Mouse (Mus musculus): ENCODE data around the gene Zfp106. TPM values are rescaled to one million over a fixed set of nuclear protein-coding genes. Genes with fewer than 3 reads are reported as not detected.
"Not testable (repeated sequence)": the region's sequence is repeated elsewhere in the genome, so short reads cannot be mapped to it uniquely, and the experiment has no call there.

The Zfp106 gene
- polyA plus RNA-seq, 1 experiment, result 19.7 TPM

GRCm38 (mm10) chr2:120566886-120567797 is 3.5 kb upstream of the Zfp106 start, which contains the start of gene Snap23:
Snap23 (plus strand) TSS chr2:120567671.
- Histone ChIP-seq H3K27ac (ENCODE audit: control insufficient read depth, insufficient read depth, low read depth, low read length) (peak within 1 kb of the TSS; percentile 90), H3K36me3 (ENCODE audit: control insufficient read depth, insufficient read depth, low read length) (no peaks in the 10 kb centered on the region), H3K27me3 (ENCODE audit: control insufficient read depth, insufficient read depth, low read length) (no peaks in the 10 kb centered on the region), H3K4me3 (ENCODE audit: control insufficient read depth, low read depth, low read length) (peak within 1 kb of the TSS; percentile 86), H3K4me1 (ENCODE audit: control insufficient read depth, insufficient read depth, low read length) (peaks cover 2% of the 10 kb centered on the region)
- TF ChIP-seq POLR2A (IDR thresholded peaks at IDR 0.05; ENCODE audit: control insufficient read depth, low read depth, low read length), result peak; percentile 94
- TF ChIP-seq CTCF (IDR thresholded peaks at IDR 0.05; ENCODE audit: control insufficient read depth, insufficient read depth, insufficient replicate concordance, low read depth, low read length), result no peak

DNA sequence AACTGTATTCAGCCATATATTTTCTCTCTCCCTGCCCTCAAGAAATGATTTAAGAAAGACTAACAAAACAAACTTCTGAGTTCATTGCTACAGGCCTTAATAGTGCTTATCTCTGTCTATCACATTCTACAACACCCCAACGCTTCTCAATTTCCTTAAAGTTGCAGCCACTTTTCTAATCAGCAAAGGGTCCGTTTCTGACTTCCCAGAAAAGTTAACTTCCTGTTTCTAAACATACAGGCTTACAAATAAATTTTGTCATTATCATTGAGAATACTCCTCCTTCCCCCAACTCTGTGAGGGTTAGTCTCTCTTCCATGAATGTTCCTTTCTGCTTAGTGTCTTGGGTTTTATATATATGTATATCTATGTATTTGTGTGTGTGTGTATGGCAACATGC is 1.7 kb upstream of the Zfp106 start:
- H3K4me1 ChIP-seq (ENCODE audit: control insufficient read depth, insufficient read depth, low read length), result peaks cover 2% of the 10 kb centered on the region
- no peak for TF ChIP-seq CTCF (IDR thresholded peaks at IDR 0.05; ENCODE audit: control insufficient read depth, insufficient read depth, insufficient replicate concordance, low read depth, low read length)
- no peak for TF ChIP-seq POLR2A (IDR thresholded peaks at IDR 0.05; ENCODE audit: control insufficient read depth, low read depth, low read length)
- no peaks in the 10 kb centered on the region for H3K36me3 ChIP-seq (ENCODE audit: control insufficient read depth, insufficient read depth, low read length)
- H3K4me3 ChIP-seq (ENCODE audit: control insufficient read depth, low read depth, low read length), result no peak overlapping the region; the same call in 1 of the 2 replicates
- H3K27me3 ChIP-seq (ENCODE audit: control insufficient read depth, insufficient read depth, low read length), result no peaks in the 10 kb centered on the region
- no peak overlapping the region for H3K27ac ChIP-seq (ENCODE audit: control insufficient read depth, insufficient read depth, low read depth, low read length)

DNA sequence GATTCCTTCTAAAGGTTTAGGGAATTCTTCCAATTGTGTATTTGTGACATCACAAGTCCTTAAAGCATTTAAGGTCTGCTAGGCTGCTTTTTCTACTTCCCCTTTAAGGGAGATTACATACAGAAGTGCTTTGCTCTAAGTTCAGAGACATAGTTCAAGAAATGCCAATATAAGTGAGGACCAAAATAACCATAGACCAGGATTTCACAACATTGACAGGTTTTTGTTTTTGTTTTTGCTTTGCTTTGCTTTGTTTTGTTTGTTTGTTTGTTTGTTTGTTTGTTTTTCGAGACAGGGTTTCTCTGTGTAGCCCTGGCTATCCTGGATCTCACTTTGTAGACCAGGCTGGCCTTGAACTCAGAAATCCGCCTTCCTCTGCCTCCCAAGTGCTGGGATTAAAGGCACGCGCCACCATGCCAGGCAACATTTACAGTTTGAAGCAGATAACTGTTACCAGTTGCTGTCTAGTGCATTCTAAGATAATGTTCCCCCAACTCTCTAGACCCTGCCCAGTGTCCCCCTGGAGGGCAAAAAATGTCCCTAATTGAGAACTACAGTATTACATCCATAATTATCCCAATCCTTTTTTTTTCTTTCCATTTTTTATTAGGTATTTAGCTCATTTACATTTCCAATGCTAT is 1.0 kb upstream of the Zfp106 start:
- H3K27ac ChIP-seq (ENCODE audit: control insufficient read depth, insufficient read depth, low read depth, low read length); H3K36me3 ChIP-seq (ENCODE audit: control insufficient read depth, insufficient read depth, low read length); H3K27me3 ChIP-seq (ENCODE audit: control insufficient read depth, insufficient read depth, low read length); H3K4me1 ChIP-seq (ENCODE audit: control insufficient read depth, insufficient read depth, low read length): not testable (repeated sequence)
- peak overlapping the region; percentile 33 for H3K4me3 ChIP-seq (ENCODE audit: control insufficient read depth, low read depth, low read length)

DNA sequence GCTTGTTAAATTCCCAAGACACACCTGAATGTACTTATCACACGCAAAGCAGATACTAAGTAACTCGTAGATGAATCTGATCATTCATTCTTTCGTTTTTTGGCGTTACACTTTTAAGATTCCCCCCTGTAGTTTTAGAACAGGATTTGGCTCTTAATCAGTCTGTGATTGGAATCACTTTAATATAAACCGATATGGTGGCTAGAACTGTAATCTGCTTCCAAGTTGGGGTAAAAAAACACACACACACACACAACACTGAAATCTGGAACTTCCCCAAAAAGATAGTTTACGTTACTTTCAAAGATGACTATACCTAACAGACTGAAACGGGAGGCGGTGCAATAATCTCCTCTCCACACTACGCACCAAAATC is 796 bp downstream of the Zfp106 start:
- H3K27ac ChIP-seq (ENCODE audit: control insufficient read depth, insufficient read depth, low read depth, low read length), result peak overlapping the region; percentile 93; the same call in 1 of the 2 replicates
- H3K27me3 ChIP-seq (ENCODE audit: control insufficient read depth, insufficient read depth, low read length), result no peaks in the 10 kb centered on the region
- peak overlapping the region; percentile 96; the same call in 1 of the 2 replicates for H3K4me3 ChIP-seq (ENCODE audit: control insufficient read depth, low read depth, low read length)
- no peaks in the 10 kb centered on the region for H3K36me3 ChIP-seq (ENCODE audit: control insufficient read depth, insufficient read depth, low read length)
- peaks cover 2% of the 10 kb centered on the region for H3K4me1 ChIP-seq (ENCODE audit: control insufficient read depth, insufficient read depth, low read length)
- TF ChIP-seq POLR2A (IDR thresholded peaks at IDR 0.05; ENCODE audit: control insufficient read depth, low read depth, low read length) (no peak), CTCF (IDR thresholded peaks at IDR 0.05; ENCODE audit: control insufficient read depth, insufficient read depth, insufficient replicate concordance, low read depth, low read length) (no peak)

GRCm38 (mm10) chr2:120561524-120561923 is 2.1 kb downstream of the Zfp106 start:
- no peak for TF ChIP-seq POLR2A (IDR thresholded peaks at IDR 0.05; ENCODE audit: control insufficient read depth, low read depth, low read length)
- TF ChIP-seq CTCF (IDR thresholded peaks at IDR 0.05; ENCODE audit: control insufficient read depth, insufficient read depth, insufficient replicate concordance, low read depth, low read length), result no peak
- no peak overlapping the region for H3K4me3 ChIP-seq (ENCODE audit: control insufficient read depth, low read depth, low read length)
- no peaks in the 10 kb centered on the region for H3K36me3 ChIP-seq (ENCODE audit: control insufficient read depth, insufficient read depth, low read length)
- H3K27me3 ChIP-seq (ENCODE audit: control insufficient read depth, insufficient read depth, low read length), result no peaks in the 10 kb centered on the region
- no peaks in the 10 kb centered on the region for H3K4me1 ChIP-seq (ENCODE audit: control insufficient read depth, insufficient read depth, low read length)
- no peak overlapping the region for H3K27ac ChIP-seq (ENCODE audit: control insufficient read depth, insufficient read depth, low read depth, low read length)

DNA sequence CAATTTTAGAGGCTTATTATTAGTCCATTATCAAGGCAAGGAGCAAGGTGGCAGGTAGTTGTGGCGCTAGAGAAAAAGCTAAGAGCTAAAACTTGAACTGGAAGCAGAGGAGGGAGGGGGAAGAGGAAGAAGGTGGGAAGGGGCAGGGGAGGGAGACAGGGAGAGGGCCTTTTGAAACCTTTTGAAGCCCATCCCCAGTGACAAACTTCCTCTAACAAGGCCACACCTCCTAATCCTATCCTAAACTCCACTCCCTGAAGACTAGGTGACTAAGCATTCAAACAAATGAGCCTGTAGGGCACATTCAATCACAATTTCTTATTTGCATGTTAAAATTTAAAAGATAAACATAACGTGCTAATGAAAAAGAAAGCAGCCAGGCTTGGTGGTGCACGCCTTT is 4.8 kb downstream of the Zfp106 start:
- Histone ChIP-seq H3K4me1 (ENCODE audit: control insufficient read depth, insufficient read depth, low read length) (no peaks in the 10 kb centered on the region), H3K4me3 (ENCODE audit: control insufficient read depth, low read depth, low read length) (no peak overlapping the region), H3K36me3 (ENCODE audit: control insufficient read depth, insufficient read depth, low read length) (no peaks in the 10 kb centered on the region), H3K27me3 (ENCODE audit: control insufficient read depth, insufficient read depth, low read length) (no peaks in the 10 kb centered on the region), H3K27ac (ENCODE audit: control insufficient read depth, insufficient read depth, low read depth, low read length) (no peak overlapping the region)
- TF ChIP-seq POLR2A (IDR thresholded peaks at IDR 0.05; ENCODE audit: control insufficient read depth, low read depth, low read length) (no peak), CTCF (IDR thresholded peaks at IDR 0.05; ENCODE audit: control insufficient read depth, insufficient read depth, insufficient replicate concordance, low read depth, low read length) (no peak)

DNA sequence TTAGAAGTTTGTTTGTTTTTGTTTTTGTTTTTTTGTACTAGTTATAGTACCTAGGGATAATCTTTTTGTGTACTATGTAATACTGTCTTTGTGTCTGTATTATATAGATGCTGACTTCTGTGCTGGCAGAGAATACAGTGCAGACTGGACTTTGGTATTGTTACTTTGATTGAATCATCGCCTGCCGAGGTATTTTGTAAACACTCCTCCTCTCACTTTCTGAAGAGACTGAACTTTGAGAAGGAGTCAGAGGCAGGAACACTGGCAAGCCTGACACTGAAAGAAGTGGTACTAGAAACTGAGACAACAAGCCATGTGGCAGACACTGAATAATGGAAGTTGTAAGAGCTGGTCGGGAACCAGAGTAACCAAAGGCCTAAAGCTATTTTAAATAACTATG is 6.8 kb downstream of the Zfp106 start:
- no peaks in the 10 kb centered on the region for H3K4me1 ChIP-seq (ENCODE audit: control insufficient read depth, insufficient read depth, low read length)
- no peak overlapping the region for H3K4me3 ChIP-seq (ENCODE audit: control insufficient read depth, low read depth, low read length)
- H3K27ac ChIP-seq (ENCODE audit: control insufficient read depth, insufficient read depth, low read depth, low read length), result no peak overlapping the region
- H3K27me3 ChIP-seq (ENCODE audit: control insufficient read depth, insufficient read depth, low read length), result no peaks in the 10 kb centered on the region
- H3K36me3 ChIP-seq (ENCODE audit: control insufficient read depth, insufficient read depth, low read length), result no peaks in the 10 kb centered on the region
- TF ChIP-seq CTCF (IDR thresholded peaks at IDR 0.05; ENCODE audit: control insufficient read depth, insufficient read depth, insufficient replicate concordance, low read depth, low read length), result no peak
- no peak for TF ChIP-seq POLR2A (IDR thresholded peaks at IDR 0.05; ENCODE audit: control insufficient read depth, low read depth, low read length)

Measured in testis, adult 2 months (tissue).